Mouse (Mus musculus): ENCODE results near the gene Marc1. TPM values are rescaled to one million over a fixed set of nuclear protein-coding genes. Genes with fewer than 3 reads are reported as not detected.

The Marc1 gene
- total and polyA plus RNA-seq, 2 experiments from 2014 or later: 0.21 to 0.33 TPM

DNA sequence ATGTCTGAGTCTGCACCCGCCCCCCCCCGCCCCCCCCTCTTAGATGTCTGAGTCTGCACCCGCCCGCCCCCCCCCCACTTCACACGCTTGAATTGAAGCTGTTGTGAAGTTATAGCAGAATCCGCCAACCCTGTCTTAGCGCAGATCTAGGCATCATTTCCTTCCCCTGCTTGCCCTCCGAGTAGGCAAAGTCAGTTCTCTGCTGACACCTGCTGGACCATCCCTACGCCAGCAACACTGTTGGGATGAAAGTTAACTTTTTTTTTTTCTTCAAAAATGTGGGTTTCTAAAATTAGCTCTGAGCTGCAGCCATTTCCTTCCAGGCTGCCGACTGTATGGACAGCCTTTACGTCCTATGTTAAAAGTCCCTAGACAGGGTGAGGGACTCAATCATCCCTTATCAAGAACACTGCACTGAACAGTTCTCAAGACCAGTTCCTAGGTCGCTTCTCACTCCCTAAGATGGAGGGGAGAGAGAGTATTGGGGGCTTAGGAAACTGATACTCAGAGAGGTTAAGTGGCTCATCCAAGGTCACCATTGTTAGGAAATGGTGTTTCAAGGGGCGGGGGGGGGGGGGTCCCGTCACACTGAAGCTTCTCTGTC lies 73.1 kb downstream of the Marc1 start:
- H3K4me3 ChIP-seq (ENCODE audit: low read length): no peak overlapping the region
- no peak overlapping the region for H3K9ac ChIP-seq (replicated peaks; ENCODE audit: low read length)
- H3K4me1 ChIP-seq (ENCODE audit: insufficient read depth, low read length): no peaks in the 10 kb centered on the region
- H3K36me3 ChIP-seq (ENCODE audit: insufficient read depth, low read length): no peaks in the 10 kb centered on the region
- H3K4me2 ChIP-seq (ENCODE audit: low read depth, low read length): no peak overlapping the region
- peaks cover 27% of the 10 kb centered on the region for H3K27me3 ChIP-seq (ENCODE audit: insufficient read depth, low read length)
- ATAC-seq (peak; percentile 75; the same call in 1 of the 2 replicates), DNase-seq (ENCODE audit: low spot score) (peak; percentile 86)
- H3K27ac ChIP-seq: no peak overlapping the region
- no peaks in the 10 kb centered on the region for H3K9me3 ChIP-seq (ENCODE audit: low read length)
- peak; percentile 88 for TF ChIP-seq CTCF (IDR thresholded peaks at IDR 0.05; ENCODE audit: low read depth)
- WGBS: 6% methylated on average over 14 of the region's 14 CpGs

DNA sequence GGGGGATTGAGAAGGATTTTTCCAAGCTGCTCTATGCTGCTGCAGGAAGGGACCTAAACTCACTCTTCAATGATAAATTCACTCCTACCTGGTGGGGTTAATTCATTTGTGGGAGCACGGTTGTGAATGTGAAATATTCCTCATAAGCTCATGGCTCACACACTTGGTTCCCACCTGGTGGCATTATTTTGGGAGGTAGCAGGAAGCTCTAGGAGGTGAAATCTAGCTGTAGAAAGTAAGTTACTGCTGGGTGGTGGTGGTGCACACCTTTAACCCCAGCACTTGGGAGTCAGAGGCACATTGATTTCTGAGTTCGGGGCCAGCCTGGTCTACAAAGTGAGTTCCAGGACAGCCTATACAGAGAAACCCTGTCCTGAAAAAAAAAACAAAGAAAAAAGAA lies 73.9 kb downstream of the Marc1 start:
- no peak for ATAC-seq
- peaks cover 32% of the 10 kb centered on the region for H3K27me3 ChIP-seq (ENCODE audit: insufficient read depth, low read length)
- no peaks in the 10 kb centered on the region for H3K36me3 ChIP-seq (ENCODE audit: insufficient read depth, low read length)
- TF ChIP-seq CTCF (IDR thresholded peaks at IDR 0.05; ENCODE audit: low read depth): no peak
- H3K4me2 ChIP-seq (ENCODE audit: low read depth, low read length): no peak overlapping the region
- no peaks in the 10 kb centered on the region for H3K4me1 ChIP-seq (ENCODE audit: insufficient read depth, low read length)
- H3K4me3 ChIP-seq (ENCODE audit: low read length): no peak overlapping the region
- 31% methylated on average over 2 of the region's 2 CpGs for WGBS
- H3K27ac ChIP-seq: no peak overlapping the region
- no peak overlapping the region for H3K9ac ChIP-seq (replicated peaks; ENCODE audit: low read length)
- H3K9me3 ChIP-seq (ENCODE audit: low read length): no peaks in the 10 kb centered on the region
- DNase-seq (ENCODE audit: low spot score): no peak

MicroRNAs within 50 kb of the gene (microRNA counts, 519-probe panel; counts per million panel counts)
- not detected for microRNA mmu-miR-1981

Small RNAs within 50 kb of the gene (microRNA-seq; reads per million reads assigned to microRNA genes)
- 56.9 to 72.1 reads per million in 2 experiments for gene Mir1981

Other genes starting within 250 kb of the Marc1 start
- 0.58 and 1.8 TPM in 2 replicates for gene Hlx, start 78.7 kb downstream of the Marc1 start, total RNA-seq (2014; rRNA removed)
- gene Hlx, start 78.7 kb downstream of the Marc1 start, polyA plus RNA-seq (2015; fragmentation: Nextera tagmentation; extraction: Ambion mirVana): 2.3 and 2.8 TPM in 2 replicates
- gene Marc2, start 35.1 kb upstream of the Marc1 start, total RNA-seq (2014; rRNA removed): 56.6 and 62.1 TPM in 2 replicates
- 151 TPM in 2 replicates for gene Marc2, start 35.1 kb upstream of the Marc1 start, polyA plus RNA-seq (2015; fragmentation: Nextera tagmentation; extraction: Ambion mirVana)
- gene C130074G19Rik, start 71.9 kb upstream of the Marc1 start, total RNA-seq (2014; rRNA removed): 4.2 and 6.6 TPM in 2 replicates
- 1.1 TPM in 2 replicates for gene C130074G19Rik, start 71.9 kb upstream of the Marc1 start, polyA plus RNA-seq (2015; fragmentation: Nextera tagmentation; extraction: Ambion mirVana)
- gene Mark1, start 188.3 kb upstream of the Marc1 start, total RNA-seq (2014; rRNA removed): 53.4 and 56.5 TPM in 2 replicates
- 10.6 and 11.6 TPM in 2 replicates for gene Mark1, start 188.3 kb upstream of the Marc1 start, polyA plus RNA-seq (2015; fragmentation: Nextera tagmentation; extraction: Ambion mirVana)

Data from hindbrain, postnatal 0 days (tissue).